Mouse (Mus musculus) frontal cortex, postnatal 36 days (tissue): ENCODE measurements at regions not wholly inside any gene's neighbourhood (a gene's known extent, or its start where the extent isn't known, plus 50 kb on each side); places are given as distances from the start of the nearest gene placed in this dataset.

ENCODE experiments used
- DNase-seq, 2 experiments: peaks; one replicate each; pipeline ENCODE4 v3.0.0; 2022; ENCODE audit warnings: low spot score in 2 of 2

DNA sequence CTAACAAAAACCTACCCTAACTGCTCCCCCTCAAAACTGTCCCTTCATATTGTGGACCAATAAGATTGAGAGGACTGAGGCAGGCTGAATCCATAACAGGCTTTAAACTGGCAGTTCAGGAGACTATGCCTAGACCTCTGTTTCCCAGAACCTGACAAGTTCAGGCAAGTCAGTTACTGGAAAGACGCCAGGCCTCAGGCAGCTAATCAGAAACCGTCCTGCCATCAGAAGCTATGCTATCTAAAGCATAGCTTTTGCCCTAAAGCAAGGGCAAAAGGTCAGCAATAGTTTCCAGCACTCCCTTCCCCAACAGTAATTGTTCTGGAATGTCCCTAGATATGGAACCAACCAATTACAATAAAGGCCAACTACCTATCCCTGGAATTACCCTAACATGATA, 273.0 kb downstream of the Bche start:
- DNase-seq, result no peak

DNA sequence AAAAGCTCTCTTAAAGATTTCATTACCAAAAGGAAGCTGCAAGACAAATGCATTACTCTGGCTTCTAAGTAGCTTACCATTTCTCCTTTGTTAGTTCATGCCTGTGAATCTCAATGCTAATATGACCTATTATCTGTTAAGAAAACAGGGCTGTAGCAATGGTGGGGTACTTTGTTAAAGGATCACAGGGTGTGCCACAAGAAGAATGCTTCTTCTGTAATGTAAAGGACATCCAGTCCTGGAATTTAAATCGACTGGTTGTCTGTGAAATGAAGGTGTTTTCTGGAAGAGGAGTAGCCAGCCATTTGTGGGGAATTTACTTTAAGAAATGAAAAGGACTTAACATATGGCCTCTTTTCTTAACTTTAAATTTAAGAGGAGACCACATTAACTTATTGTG, 273.9 kb downstream of the Bche start:
- DNase-seq, result no peak

DNA sequence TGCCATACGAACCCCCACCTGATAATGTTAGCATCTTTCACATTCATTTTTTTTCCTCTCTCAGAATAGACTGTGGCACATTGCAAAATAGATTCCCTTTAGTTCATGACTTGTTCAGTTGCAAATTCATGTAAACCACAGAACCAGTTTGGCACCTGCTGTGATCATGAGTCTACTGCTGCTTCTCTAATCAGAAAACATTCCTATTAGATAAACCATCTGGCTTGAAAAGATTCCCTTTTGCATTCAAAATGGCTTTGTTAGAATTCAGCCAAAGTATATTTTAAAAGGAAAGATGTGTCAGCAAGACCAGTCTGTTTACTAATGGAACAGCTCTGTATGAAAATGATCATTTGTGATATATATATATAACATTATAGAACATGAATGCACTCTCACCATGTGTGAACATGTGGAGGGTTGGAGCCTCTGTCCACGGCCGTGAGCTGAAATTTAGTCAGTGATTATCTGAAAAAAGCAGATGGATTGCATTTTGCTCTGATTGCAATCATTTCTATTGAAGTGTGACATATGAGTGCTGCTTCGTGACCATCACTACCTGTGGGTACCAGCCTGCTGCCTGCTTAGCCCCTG, 298.2 kb downstream of the Bche start:
- no peak for DNase-seq

DNA sequence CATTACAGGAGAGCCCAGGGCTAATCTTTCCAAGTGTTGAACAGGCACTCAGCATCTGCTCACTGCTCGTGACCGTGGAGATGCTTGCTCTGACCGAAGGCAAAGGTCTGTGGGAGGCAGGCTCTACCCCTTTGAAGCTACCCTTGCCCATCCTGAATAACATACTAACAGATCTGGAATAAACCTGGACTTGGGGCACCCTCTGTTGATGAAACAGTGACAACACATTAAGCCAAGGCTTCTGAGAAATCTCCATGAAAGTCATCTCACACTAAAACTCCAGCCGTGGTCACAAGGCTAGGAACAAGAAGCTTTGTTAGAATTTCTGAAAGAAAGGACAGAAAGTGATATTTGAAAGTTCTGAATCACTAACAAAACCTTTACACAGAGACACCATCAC, 306.8 kb downstream of the Bche start:
- peak; percentile 24 to 41 for DNase-seq

DNA sequence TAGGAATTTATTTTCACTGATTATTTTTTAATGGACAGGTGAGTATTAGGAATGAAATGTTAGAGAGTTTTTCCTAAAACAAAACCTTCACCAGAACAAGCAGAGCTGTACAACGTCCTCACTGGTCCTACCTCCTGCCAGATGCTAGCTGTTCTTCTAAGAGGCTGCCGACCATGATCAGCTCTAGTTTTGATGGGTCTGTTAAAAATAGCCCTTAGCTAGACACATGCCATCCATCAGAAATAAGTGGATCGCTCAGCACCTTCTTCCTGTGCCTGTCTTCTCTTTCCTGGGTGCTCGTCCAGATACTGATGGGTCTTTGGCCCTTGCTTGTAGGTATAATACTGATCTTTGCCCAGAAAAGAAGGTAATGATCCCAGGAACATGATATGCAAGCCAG, 312.4 kb downstream of the Bche start:
- DNase-seq, result peak in 1 of 2 experiments; percentile 36

DNA sequence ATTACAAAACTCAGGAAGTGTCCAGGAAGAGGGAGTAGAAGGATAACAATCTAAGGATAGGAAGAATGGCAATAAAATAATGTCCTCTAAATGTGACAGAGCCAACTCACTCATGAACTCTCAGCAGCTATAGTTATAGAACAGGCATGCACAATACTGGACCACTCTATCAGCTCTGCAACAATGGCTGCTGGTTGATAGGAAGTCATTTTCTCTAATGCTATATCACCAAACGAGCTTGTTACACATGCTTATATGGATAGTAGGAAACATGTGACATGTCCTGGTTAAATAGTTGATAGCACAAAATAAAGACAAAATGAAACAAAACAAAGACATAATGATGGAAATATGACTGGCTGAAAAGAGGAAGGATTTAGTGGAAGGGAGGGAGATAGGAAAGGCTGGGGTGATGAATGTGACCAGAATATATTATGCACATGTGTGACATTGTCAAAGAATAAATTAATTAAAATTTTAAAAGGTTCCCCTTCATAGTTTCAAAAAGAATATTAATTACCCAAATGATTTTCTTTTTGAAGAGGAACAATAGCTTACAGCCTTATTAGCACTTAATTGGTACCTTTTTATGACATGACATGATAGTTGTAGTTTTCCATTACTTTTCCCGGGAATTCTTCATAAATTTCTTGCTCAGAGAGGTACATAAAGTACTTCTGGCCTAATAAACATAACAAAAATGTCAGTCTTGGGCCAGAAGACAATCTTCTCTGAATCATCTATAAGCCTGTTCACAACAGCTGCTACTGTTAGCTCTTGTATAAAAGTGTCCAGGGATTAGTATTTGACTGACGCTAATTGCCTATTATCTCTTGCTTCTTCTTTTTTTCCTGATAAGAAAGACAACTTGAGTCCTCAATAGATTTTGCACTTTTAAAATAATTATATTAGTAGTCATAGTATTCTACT, 318.2 kb downstream of the Bche start:
- DNase-seq, result no peak

DNA sequence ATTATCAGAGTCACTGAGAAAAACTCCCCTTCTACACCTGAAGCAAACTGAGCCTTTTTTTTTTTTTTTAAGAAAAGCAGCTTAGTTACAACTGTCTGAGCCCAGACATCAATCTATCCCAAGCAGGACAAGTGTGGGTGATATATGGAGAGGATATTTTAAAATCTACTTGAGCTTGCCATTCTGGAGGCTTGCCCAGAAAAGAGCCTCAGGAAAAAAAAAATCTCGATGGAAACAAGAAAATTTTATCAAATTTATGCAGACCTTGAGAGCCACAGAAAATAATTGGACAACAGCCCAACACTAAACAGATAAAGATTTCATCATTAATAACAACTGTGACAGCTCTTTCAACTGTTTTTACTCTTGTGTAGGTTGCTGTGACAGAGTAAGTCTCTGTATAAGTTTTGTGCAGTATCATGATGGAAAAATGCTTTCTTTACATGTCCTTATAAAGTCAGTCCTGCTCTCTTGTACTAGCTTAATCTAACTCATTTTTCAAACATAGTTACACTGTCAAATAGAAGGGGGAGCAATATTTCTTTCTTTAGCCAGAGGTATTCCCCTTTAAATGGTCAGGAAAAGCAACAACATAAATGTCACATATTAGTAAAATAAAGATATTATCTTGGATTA, 297.4 kb upstream of the Slitrk3 start:
- peak in 1 of 2 experiments; percentile 30 for DNase-seq

DNA sequence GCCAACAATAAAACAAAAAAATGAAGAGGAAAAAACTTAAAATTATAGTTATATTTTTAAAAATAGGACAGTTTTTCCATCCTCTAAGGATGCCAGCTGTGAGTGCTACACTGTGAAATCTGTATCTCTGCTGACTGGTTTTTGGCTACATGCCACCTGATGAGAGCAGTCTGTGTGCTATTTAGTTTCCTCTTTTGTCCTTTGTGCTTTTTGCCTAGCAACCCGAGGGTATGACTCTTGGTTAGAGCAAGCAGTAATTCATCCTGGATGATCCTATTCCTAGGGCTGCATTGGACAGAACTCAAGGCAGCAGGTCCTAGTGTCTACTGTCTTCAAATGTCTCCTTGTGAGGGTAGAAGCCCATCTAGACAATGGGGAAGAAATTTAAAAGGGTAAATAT, 285.6 kb upstream of the Slitrk3 start:
- peak; percentile 19 to 59 for DNase-seq

DNA sequence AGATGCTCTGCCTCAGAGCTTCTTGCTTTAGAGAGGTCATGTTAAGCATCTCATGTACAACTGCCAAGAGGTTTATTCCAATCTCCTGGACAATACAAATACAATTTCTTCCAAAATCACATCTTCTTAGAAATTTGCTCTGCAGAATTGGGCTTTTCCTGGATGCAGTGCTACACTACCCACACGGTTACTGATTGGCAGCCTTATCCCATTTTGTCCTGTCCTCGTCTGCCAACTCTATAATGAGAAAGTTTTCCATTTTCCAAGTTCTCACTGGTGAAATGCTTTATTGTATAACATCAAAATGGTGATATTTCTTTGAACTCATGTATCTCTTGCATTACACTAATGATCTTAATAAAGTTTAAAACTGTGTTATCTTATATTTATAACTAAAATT, 282.1 kb upstream of the Slitrk3 start:
- peak in 1 of 2 experiments; percentile 21 for DNase-seq

DNA sequence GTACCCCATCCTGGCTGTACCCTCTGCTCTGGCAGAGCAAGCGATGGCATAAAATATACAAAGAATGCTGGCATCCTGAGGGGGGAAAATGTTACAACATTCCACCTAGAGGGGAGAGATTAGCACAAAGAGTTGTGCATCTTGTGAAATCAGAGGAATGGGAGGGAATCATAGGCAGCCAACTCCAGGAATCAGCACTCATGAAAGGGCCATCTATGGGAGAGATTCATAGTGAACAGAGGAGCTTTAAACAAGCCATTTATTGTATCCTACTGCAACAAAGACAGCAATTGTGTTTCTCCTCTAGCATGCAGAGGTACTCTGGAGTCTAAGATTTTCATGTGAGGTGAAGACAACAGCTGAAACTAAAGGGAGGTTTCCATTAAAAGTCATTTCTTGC, 265.6 kb upstream of the Slitrk3 start:
- DNase-seq, result no peak
